17 mouse cellular contexts compared by ENCODE assay signal in the genomic region with DNA sequence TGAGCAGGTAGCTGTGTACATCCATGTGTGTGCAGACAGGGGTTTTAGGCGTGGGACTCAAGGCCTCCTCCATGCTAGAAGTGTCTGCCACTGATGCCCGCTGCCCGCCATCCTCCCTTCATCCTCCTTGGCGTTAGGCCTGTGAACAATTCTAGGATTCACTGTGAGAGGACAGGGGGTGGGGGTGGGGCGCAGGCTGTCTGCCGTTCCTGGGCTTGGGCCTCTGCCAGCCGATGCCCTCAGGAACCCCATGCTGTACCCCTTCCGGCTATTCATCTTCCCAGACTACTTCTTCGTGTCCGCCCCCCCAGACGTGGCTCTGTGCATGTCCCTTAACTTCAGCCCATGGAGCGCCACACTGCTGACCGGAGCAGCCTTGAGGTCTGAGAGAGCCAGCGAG. TPM values are rescaled to one million over a fixed set of nuclear protein-coding genes. Genes with fewer than 3 reads are reported as not detected.
DNase-seq lines count a peak whose midpoint lies in the region; ATAC-seq lines count a peak whose summit lies in the region.
"Had no signal": no experiment of that assay in that cellular context is flagged by ENCODE, and none has a peak within 500 bp of the region (broad histone marks: within the 10 kb centered on the region; RNA-seq: fewer than 3 reads in every experiment).

No protein-coding gene starts in this region.

- no peak for DNase-seq in forebrain, embryonic 10.5 days (ENCODE audit: extremely low spot score, low spot score)
- no peak for DNase-seq in forebrain, embryonic 11.5 days (ENCODE audit: low spot score)
- no peak for DNase-seq in neural tube, embryonic 10.5 days (ENCODE audit: extremely low spot score, low spot score)
- DNase-seq in ovary, postnatal 36 days (ENCODE audit: low spot score): no peak
- no peak for DNase-seq in right cerebral cortex, postnatal 10 days (ENCODE audit: low spot score in 2 of 2)
- DNase-seq: cerebellum, adult 11-12 months; gastrocnemius, postnatal 36 days; kidney, adult 11 months; kidney, postnatal 36 days; right cerebral cortex, adult 18-20 months; thymus, postnatal 25 days had no signal

- H3K9me3 ChIP-seq in forebrain, embryonic 10.5 days: no peaks in the 10 kb centered on the region
- H3K9me3 ChIP-seq in forebrain, embryonic 11.5 days (ENCODE audit: control insufficient read depth, low read length): no peaks in the 10 kb centered on the region
- no peaks in the 10 kb centered on the region for H3K9me3 ChIP-seq in neural tube, embryonic 12.5 days
- H3K9me3 ChIP-seq in hindbrain, embryonic 16.5 days (ENCODE audit: control insufficient read depth, low read length): no peaks in the 10 kb centered on the region
- H3K9me3 ChIP-seq in neural tube, embryonic 15.5 days (replicated peaks): no peaks in the 10 kb centered on the region
- H3K9me3 ChIP-seq: embryonic facial prominence, embryonic 15.5 days; liver, embryonic 12.5 days had no signal

- H3K36me3 ChIP-seq in forebrain, embryonic 10.5 days (replicated peaks): no peaks in the 10 kb centered on the region
- H3K36me3 ChIP-seq in forebrain, embryonic 11.5 days (ENCODE audit: control insufficient read depth, insufficient read depth, low read length): no peaks in the 10 kb centered on the region
- no peaks in the 10 kb centered on the region for H3K36me3 ChIP-seq in neural tube, embryonic 12.5 days
- no peaks in the 10 kb centered on the region for H3K36me3 ChIP-seq in hindbrain, embryonic 16.5 days (ENCODE audit: control insufficient read depth, insufficient read depth, low read length)
- H3K36me3 ChIP-seq in neural tube, embryonic 15.5 days: no peaks in the 10 kb centered on the region
- H3K36me3 ChIP-seq: embryonic facial prominence, embryonic 15.5 days; liver, embryonic 12.5 days had no signal

- peak overlapping the region; percentile 54; the same call in 1 of the 2 replicates for H3K27ac ChIP-seq in forebrain, embryonic 10.5 days
- H3K27ac ChIP-seq in forebrain, embryonic 11.5 days (ENCODE audit: low read depth, low read length): no peak overlapping the region
- H3K27ac ChIP-seq in neural tube, embryonic 12.5 days: no peak overlapping the region
- no peak overlapping the region for H3K27ac ChIP-seq in hindbrain, embryonic 16.5 days (ENCODE audit: low read depth, low read length)
- 0 out of 2 replicates have a peak overlapping the region, but pooled peaks have one; percentile 28 for H3K27ac ChIP-seq in neural tube, embryonic 15.5 days (replicated peaks)
- H3K27ac ChIP-seq: embryonic facial prominence, embryonic 15.5 days; liver, embryonic 12.5 days had no signal

- H3K27me3 ChIP-seq in forebrain, embryonic 10.5 days (ENCODE audit: poor library complexity, severe bottlenecking): peaks cover 61% of the 10 kb centered on the region
- H3K27me3 ChIP-seq in forebrain, embryonic 11.5 days (ENCODE audit: control insufficient read depth, insufficient read depth, low read length): no peaks in the 10 kb centered on the region
- H3K27me3 ChIP-seq in neural tube, embryonic 12.5 days (replicated peaks): 0 out of 2 replicates have a peak, but pooled peaks cover 2% of the 10 kb centered on the region
- no peaks in the 10 kb centered on the region for H3K27me3 ChIP-seq in hindbrain, embryonic 16.5 days (replicated peaks; ENCODE audit: control insufficient read depth, insufficient read depth, low read length)
- no peaks in the 10 kb centered on the region for H3K27me3 ChIP-seq in neural tube, embryonic 15.5 days (replicated peaks)
- H3K27me3 ChIP-seq: embryonic facial prominence, embryonic 15.5 days; liver, embryonic 12.5 days had no signal

- H3K4me2 ChIP-seq in forebrain, embryonic 11.5 days (ENCODE audit: low read depth, low read length, severe bottlenecking): no peak overlapping the region
- peak overlapping the region; percentile 16; the same call in 1 of the 2 replicates for H3K4me2 ChIP-seq in neural tube, embryonic 12.5 days (replicated peaks)
- no peak overlapping the region for H3K4me2 ChIP-seq in hindbrain, embryonic 16.5 days (ENCODE audit: low read length)
- H3K4me2 ChIP-seq in neural tube, embryonic 15.5 days: no peak overlapping the region
- H3K4me2 ChIP-seq: embryonic facial prominence, embryonic 15.5 days; heart, embryonic 11.5 days; liver, embryonic 12.5 days had no signal

- 61% methylated on average over 14 of the region's 14 CpGs for WGBS in forebrain, embryonic 10.5 days
- WGBS in forebrain, embryonic 11.5 days: 58% methylated on average over 14 of the region's 14 CpGs
- 43% methylated on average over 14 of the region's 14 CpGs for WGBS in neural tube, embryonic 12.5 days
- WGBS in hindbrain, embryonic 16.5 days: 30% methylated on average over 14 of the region's 14 CpGs
- 44% methylated on average over 14 of the region's 14 CpGs for WGBS in neural tube, embryonic 15.5 days

- no peak for ATAC-seq in forebrain, embryonic 11.5 days (replicated peaks; ENCODE audit: low FRiP score)
- peak; percentile 45 for ATAC-seq in neural tube, embryonic 12.5 days (ENCODE audit: low FRiP score, low read depth)
- ATAC-seq in hindbrain, embryonic 16.5 days: peak; percentile 28
- no peak for ATAC-seq in neural tube, embryonic 15.5 days (ENCODE audit: low FRiP score)
- ATAC-seq: liver, embryonic 12.5 days had no signal

- H3K9ac ChIP-seq in forebrain, embryonic 11.5 days (ENCODE audit: low read length): no peak overlapping the region
- H3K9ac ChIP-seq in neural tube, embryonic 12.5 days: no peak overlapping the region
- no peak overlapping the region for H3K9ac ChIP-seq in hindbrain, embryonic 16.5 days (ENCODE audit: low read depth, low read length)
- no peak overlapping the region for H3K9ac ChIP-seq in neural tube, embryonic 15.5 days (replicated peaks)
- H3K9ac ChIP-seq: embryonic facial prominence, embryonic 15.5 days; liver, embryonic 12.5 days had no signal

- no peak overlapping the region for H3K4me3 ChIP-seq in forebrain, embryonic 10.5 days
- no peak overlapping the region for H3K4me3 ChIP-seq in forebrain, embryonic 11.5 days (ENCODE audit: low read depth, low read length)
- H3K4me3 ChIP-seq in neural tube, embryonic 12.5 days: no peak overlapping the region
- H3K4me3 ChIP-seq in hindbrain, embryonic 16.5 days (ENCODE audit: low read length): no peak overlapping the region
- H3K4me3 ChIP-seq in neural tube, embryonic 15.5 days (replicated peaks): no peak overlapping the region
- H3K4me3 ChIP-seq: embryonic facial prominence, embryonic 15.5 days; liver, embryonic 12.5 days had no signal

- peaks cover 70% of the 10 kb centered on the region for H3K4me1 ChIP-seq in forebrain, embryonic 10.5 days
- peaks cover 13% of the 10 kb centered on the region; the same call in 1 of the 2 replicates for H3K4me1 ChIP-seq in forebrain, embryonic 11.5 days (replicated peaks; ENCODE audit: control insufficient read depth, insufficient read depth, low read length)
- peaks cover 34% of the 10 kb centered on the region; the same call in 1 of the 2 replicates for H3K4me1 ChIP-seq in neural tube, embryonic 12.5 days
- peaks cover 10% of the 10 kb centered on the region for H3K4me1 ChIP-seq in hindbrain, embryonic 16.5 days (ENCODE audit: control insufficient read depth, insufficient read depth, low read depth, low read length)
- peaks cover 35% of the 10 kb centered on the region for H3K4me1 ChIP-seq in neural tube, embryonic 15.5 days
- H3K4me1 ChIP-seq: liver, embryonic 12.5 days had no signal

RNA-seq across cellular contexts. Expression of gene Sez6l, which starts 50.3 kb away (rescaled TPM):
- 0.65 and 1.4 TPM in 2 replicates for polyA plus RNA-seq in forebrain, embryonic 10.5 days (2016; fragmentation: Nextera tagmentation; extraction: Ambion mirVana)
- polyA plus RNA-seq in forebrain, embryonic 11.5 days (2014; fragmentation: Nextera tagmentation; extraction: Ambion mirVana): 4.8 and 5.8 TPM in 2 replicates
- polyA plus RNA-seq in neural tube, embryonic 12.5 days (2016; fragmentation: Nextera tagmentation; extraction: Ambion mirVana): 12.0 and 13.0 TPM in 2 replicates
- 42.8 and 52.7 TPM in 2 replicates for polyA plus RNA-seq in hindbrain, embryonic 16.5 days (2015; fragmentation: Nextera tagmentation; extraction: Ambion mirVana)
- polyA plus RNA-seq in neural tube, embryonic 15.5 days (2015; fragmentation: Nextera tagmentation; extraction: Ambion mirVana): 26.7 and 32.5 TPM in 2 replicates

Comparison
In these comparisons a context has a peak if more than half of its experiments do, and no peak if none do; other contexts are left out.
1. H3K27ac ChIP-seq: peak in forebrain, embryonic 10.5 days (single experiment) and neural tube, embryonic 15.5 days (single experiment); none in forebrain, embryonic 11.5 days (single experiment), neural tube, embryonic 12.5 days (single experiment) and hindbrain, embryonic 16.5 days (single experiment).
2. ATAC-seq: peak in neural tube, embryonic 12.5 days (single experiment) and hindbrain, embryonic 16.5 days (single experiment); none in forebrain, embryonic 11.5 days (single experiment) and neural tube, embryonic 15.5 days (single experiment).